Mouse (Mus musculus): ENCODE measurements around the gene Gmpr. TPM values are rescaled to one million over a fixed set of nuclear protein-coding genes. Genes with fewer than 3 reads are reported as not detected.

Gmpr gene
- total RNA-seq, 2 experiments from 2014 or later, result 180 to 190 TPM

- no peak for DNase-seq (ENCODE audit: low spot score)
Observed at GRCm38 (mm10) chr13:45499906-45500305, 7.3 kb upstream of the Gmpr start.

- no peak for DNase-seq (ENCODE audit: low spot score)
Observed at GRCm38 (mm10) chr13:45502791-45503190, 4.5 kb upstream of the Gmpr start.

GRCm38 (mm10) chr13:45505546-45505945, 1.7 kb upstream of the Gmpr start:
- no peak for DNase-seq (ENCODE audit: low spot score)

GRCm38 (mm10) chr13:45508495-45508894, 1.3 kb downstream of the Gmpr start:
- peak; percentile 75 for DNase-seq (ENCODE audit: low spot score)

GRCm38 (mm10) chr13:45509366-45509765, 2.1 kb downstream of the Gmpr start:
- DNase-seq (ENCODE audit: low spot score), result no peak

GRCm38 (mm10) chr13:45511706-45512435, 4.6 kb downstream of the Gmpr start:
- no peak for DNase-seq (ENCODE audit: low spot score)

- no peak for DNase-seq (ENCODE audit: low spot score)
Observed at GRCm38 (mm10) chr13:45512531-45512930, 5.3 kb downstream of the Gmpr start.

- DNase-seq (ENCODE audit: low spot score), result no peak
Observed at GRCm38 (mm10) chr13:45513009-45513984, 6.1 kb downstream of the Gmpr start.

- no peak for DNase-seq (ENCODE audit: low spot score)
Observed at GRCm38 (mm10) chr13:45514115-45514514, 6.9 kb downstream of the Gmpr start.

- no peak for DNase-seq (ENCODE audit: low spot score)
Observed at GRCm38 (mm10) chr13:45514832-45515422, 7.7 kb downstream of the Gmpr start.

- DNase-seq (ENCODE audit: low spot score), result no peak
Observed at GRCm38 (mm10) chr13:45516501-45517393, 9.5 kb downstream of the Gmpr start.

GRCm38 (mm10) chr13:45524305-45524704, 17.1 kb downstream of the Gmpr start:
- DNase-seq (ENCODE audit: low spot score), result peak; percentile 71

- no peak for DNase-seq (ENCODE audit: low spot score)
Observed at GRCm38 (mm10) chr13:45524791-45525435, 17.7 kb downstream of the Gmpr start.

- DNase-seq (ENCODE audit: low spot score), result no peak
Observed at GRCm38 (mm10) chr13:45526230-45526629, 19.0 kb downstream of the Gmpr start.

- DNase-seq (ENCODE audit: low spot score), result no peak
Observed at GRCm38 (mm10) chr13:45527232-45527964, 20.2 kb downstream of the Gmpr start.

GRCm38 (mm10) chr13:45528787-45529186, 21.5 kb downstream of the Gmpr start:
- DNase-seq (ENCODE audit: low spot score), result no peak

GRCm38 (mm10) chr13:45530754-45531153, 23.5 kb downstream of the Gmpr start:
- peak; percentile 42 for DNase-seq (ENCODE audit: low spot score)

- no peak for DNase-seq (ENCODE audit: low spot score)
Observed at GRCm38 (mm10) chr13:45535731-45536453, 28.6 kb downstream of the Gmpr start.

GRCm38 (mm10) chr13:45537110-45537509, 29.9 kb downstream of the Gmpr start:
- DNase-seq (ENCODE audit: low spot score), result peak; percentile 78
